Mouse (Mus musculus) layer of hippocampus, adult 8-10 months (tissue): Measurements from ENCODE around the gene Prima1. TPM values are rescaled to one million over a fixed set of nuclear protein-coding genes. Genes with fewer than 3 reads are reported as not detected.

ENCODE experiments used
- DNase-seq, 2 experiments: peaks; one replicate each; pipeline ENCODE4 v3.0.0; 2022; ENCODE audit warnings: low spot score in 2 of 2
- total RNA-seq, 4 experiments: library from RNA; stranded (reverse); gene quantifications; 2 replicates each; pipeline ENCODE4 v1.2.4; 2022

The Prima1 gene
- total RNA-seq, 4 experiments from 2014 or later: 4.1 to 7.1 (median 5.0) TPM

- DNase-seq: no peak
Measured at GRCm38 (mm10) chr12:103226121-103226520, 15.8 kb downstream of the Prima1 start.

- no peak for DNase-seq
Measured at GRCm38 (mm10) chr12:103223671-103224070, 18.3 kb downstream of the Prima1 start.

GRCm38 (mm10) chr12:103215877-103216610 is 25.9 kb downstream of the Prima1 start:
- DNase-seq: no peak

- no peak for DNase-seq
Measured at GRCm38 (mm10) chr12:103214797-103215196, 27.2 kb downstream of the Prima1 start.

- DNase-seq: no peak
Measured at GRCm38 (mm10) chr12:103214270-103214669, 27.7 kb downstream of the Prima1 start.

- DNase-seq: no peak
Measured at GRCm38 (mm10) chr12:103213591-103213990, 28.4 kb downstream of the Prima1 start.

- DNase-seq: peak; percentile 47 to 57
Measured at GRCm38 (mm10) chr12:103211078-103211477, 30.9 kb downstream of the Prima1 start.

GRCm38 (mm10) chr12:103209581-103209980 is 32.4 kb downstream of the Prima1 start:
- DNase-seq: no peak

- DNase-seq: peak; percentile 44 to 48
Measured at GRCm38 (mm10) chr12:103205561-103205960, 36.4 kb downstream of the Prima1 start.

- peak; percentile 22 to 24 for DNase-seq
Measured at GRCm38 (mm10) chr12:103202592-103203544, 39.1 kb downstream of the Prima1 start.

GRCm38 (mm10) chr12:103192996-103193395 is 49.0 kb downstream of the Prima1 start:
- no peak for DNase-seq

GRCm38 (mm10) chr12:103189771-103190170 is 52.2 kb downstream of the Prima1 start:
- DNase-seq: peak; percentile 67 to 77

- DNase-seq: no peak
Measured at GRCm38 (mm10) chr12:103188223-103188622, 53.7 kb downstream of the Prima1 start.

GRCm38 (mm10) chr12:103187020-103187419 is 54.9 kb downstream of the Prima1 start:
- no peak for DNase-seq

- no peak for DNase-seq
Measured at GRCm38 (mm10) chr12:103183057-103183456, 58.9 kb downstream of the Prima1 start.

GRCm38 (mm10) chr12:103168892-103169291 is 73.1 kb downstream of the Prima1 start:
- DNase-seq: no peak

- DNase-seq: no peak
Measured at GRCm38 (mm10) chr12:103164101-103165030, 77.6 kb downstream of the Prima1 start.

GRCm38 (mm10) chr12:103163596-103163995 is 78.4 kb downstream of the Prima1 start:
- DNase-seq: no peak

- peak in 1 of 2 experiments; percentile 22 for DNase-seq
Measured at GRCm38 (mm10) chr12:103160721-103161120, 81.2 kb downstream of the Prima1 start.

GRCm38 (mm10) chr12:103159016-103159415 is 82.9 kb downstream of the Prima1 start:
- DNase-seq: no peak
